Mouse (Mus musculus) gastrocnemius, adult 2 months (tissue): ENCODE measurements around the gene Rell1. TPM values are rescaled to one million over a fixed set of nuclear protein-coding genes. Genes with fewer than 3 reads are reported as not detected.

Source experiments
- DNase-seq: peaks from one replicate; pipeline ENCODE4 v3.0.0; 2022
- H3K27ac ChIP-seq: fragments of 200-600 bp; 2 replicates; pipeline ENCODE4 v1.8.1; 2022; ENCODE audit warnings: mild to moderate bottlenecking
- H3K4me3 ChIP-seq: fragments of 200-600 bp; 2 replicates; pipeline ENCODE4 v1.8.1; 2022; ENCODE audit warnings: mild to moderate bottlenecking, moderate library complexity
- CTCF ChIP-seq: fragments of 200-600 bp; IDR thresholded peaks from 2 replicates; pipeline ENCODE4 v1.8.1; 2022; ENCODE audit warnings: antibody characterized with exemption, mild to moderate bottlenecking, moderate library complexity
- intact Hi-C: fragments of 180-260 bp; cut with DNase I; formaldehyde crosslinking; loops from one replicate; pipeline ENCODE4 v1.15.1; 2025
- total RNA-seq, 2 experiments: library from RNA; stranded (reverse); gene quantifications; 2 replicates each; pipeline ENCODE4 v1.2.3; 2021

Rell1 gene
- total RNA-seq, 2 experiments from 2014 or later: 8.0 to 12.5 TPM

DNA sequence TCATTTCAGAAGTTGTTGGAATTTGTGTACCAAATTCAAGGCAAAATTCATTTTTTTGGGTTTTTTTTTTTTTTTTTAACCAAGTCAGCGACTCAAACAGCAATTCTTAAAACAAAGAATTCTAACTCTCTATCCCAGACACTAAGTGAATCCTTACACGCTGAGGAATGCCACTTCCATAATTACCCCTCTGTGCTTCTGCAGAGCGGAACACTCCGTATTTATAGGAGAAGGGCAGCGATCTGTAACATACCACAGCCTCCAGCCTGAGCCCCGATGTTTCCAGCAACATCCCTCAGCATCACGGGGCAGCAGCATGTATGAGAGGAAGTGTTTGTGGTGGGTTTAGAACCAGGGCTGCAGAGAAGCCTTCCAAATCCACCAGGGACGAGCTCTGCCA, 21.2 kb downstream of the Rell1 start:
- no peak for TF ChIP-seq CTCF
- no peak for DNase-seq
- Histone ChIP-seq H3K27ac (no peak overlapping the region), H3K4me3 (no peak overlapping the region)
- intact Hi-C loops: no loop called here

DNA sequence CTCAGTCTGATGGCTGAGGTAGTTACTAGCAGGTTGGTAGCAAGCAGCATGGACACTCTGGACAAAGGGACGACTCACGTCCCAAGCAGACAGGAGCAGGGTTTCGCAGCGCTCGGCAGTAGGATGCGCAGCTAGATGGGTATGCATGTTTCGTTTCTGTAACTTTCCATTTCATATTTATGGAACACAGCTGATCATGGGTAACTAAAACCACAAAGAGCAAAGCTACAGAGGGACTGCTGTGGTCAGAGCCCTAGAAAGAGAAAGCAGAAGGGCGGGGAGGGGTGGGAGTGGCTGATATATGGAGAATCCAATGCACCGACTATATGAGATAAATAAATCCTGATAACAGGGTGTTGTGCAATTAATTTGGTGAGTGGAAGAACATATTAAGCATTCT, 25.4 kb downstream of the Rell1 start:
- Histone ChIP-seq H3K27ac (no peak overlapping the region), H3K4me3 (no peak overlapping the region)
- no peak for TF ChIP-seq CTCF
- intact Hi-C loops: no loop called here
- no peak for DNase-seq

DNA sequence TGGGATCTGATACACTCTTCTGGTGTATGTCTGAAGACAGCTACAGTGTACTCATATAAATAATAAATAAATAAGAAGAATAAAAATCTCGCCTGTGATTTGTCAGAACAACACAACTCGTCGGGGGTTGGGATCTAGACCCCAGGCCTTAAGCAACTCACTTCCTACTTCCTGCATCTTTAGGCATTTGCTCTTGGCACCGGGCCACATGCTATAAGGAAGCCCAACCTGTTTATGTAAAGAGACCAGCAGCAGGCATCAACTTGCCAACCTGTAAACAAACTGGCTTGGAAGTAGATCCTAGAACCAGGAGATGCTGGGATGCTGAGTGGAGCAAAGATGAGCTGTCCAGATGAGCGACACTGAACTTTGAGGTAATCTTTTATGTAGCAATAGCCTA, 26.8 kb downstream of the Rell1 start:
- no peak for DNase-seq
- no peak overlapping the region for H3K4me3 ChIP-seq
- H3K27ac ChIP-seq: no peak overlapping the region
- intact Hi-C loops: no loop called here
- no peak for TF ChIP-seq CTCF

DNA sequence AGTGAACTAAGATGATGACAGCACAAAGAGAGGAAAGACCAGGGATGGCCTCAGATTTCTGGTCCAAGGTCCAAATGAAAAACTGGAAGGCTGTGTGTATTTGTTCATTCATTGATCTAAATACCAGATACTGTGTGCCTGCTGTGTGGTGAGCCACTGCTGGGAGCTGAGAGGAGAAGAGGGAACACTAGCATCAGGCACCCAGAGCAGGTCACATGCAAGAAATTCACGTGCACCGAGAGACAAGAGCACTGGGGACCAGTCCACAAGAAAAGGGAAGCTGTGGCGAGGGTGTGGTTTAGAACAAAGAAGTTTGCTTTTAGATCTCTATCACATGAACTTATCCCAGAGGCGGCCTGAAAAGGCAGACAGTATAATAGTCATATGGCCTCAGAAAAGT, 30.1 kb downstream of the Rell1 start:
- no peak overlapping the region for H3K27ac ChIP-seq
- H3K4me3 ChIP-seq: no peak overlapping the region
- TF ChIP-seq CTCF: no peak
- intact Hi-C loops: no loop called here
- no peak for DNase-seq

DNA sequence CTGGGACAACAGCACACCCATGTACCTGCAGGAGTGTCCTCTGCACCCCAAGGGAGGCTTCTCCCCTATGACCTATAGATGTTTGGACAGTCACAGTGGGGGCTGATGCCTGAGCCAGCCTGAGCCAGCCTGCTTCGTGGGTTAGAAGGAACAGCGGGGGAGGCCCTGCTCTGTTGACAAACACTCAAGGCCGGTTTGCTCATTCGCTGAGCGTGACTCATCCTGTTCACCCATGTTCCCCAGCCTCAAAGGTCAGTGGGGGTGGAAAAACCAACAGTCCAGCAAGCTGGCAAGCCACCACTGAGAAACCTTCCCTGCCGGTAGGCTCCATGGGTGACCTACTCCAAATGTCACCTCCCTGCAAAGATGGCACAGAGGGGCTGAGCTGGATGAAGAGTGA, 32.0 kb downstream of the Rell1 start:
- peak; percentile 50 for DNase-seq
- peak overlapping the region; percentile 64 for H3K27ac ChIP-seq
- TF ChIP-seq CTCF: no peak
- no peak overlapping the region for H3K4me3 ChIP-seq
- intact Hi-C loops: no loop called here

DNA sequence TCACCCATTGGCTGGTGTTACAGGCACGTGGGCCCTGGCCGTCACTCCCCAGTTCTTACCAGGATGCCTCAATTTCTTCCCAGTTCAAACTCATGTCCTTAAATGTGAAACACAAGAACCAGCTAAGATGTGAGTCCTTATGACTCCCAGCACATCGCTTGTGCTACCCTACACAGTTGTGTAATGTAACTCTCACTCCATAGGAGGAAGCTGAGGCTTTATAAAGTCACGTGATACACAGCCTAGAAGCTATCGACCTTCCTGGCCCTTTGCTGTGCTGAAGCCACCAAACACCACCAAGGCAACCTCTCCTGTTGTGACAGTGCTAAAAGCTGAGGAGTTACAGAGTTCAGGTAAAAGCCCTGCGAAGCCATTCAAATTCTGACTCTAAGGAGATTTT, 33.1 kb downstream of the Rell1 start:
- TF ChIP-seq CTCF: no peak
- no peak overlapping the region for H3K27ac ChIP-seq
- intact Hi-C loops: no loop called here
- no peak for DNase-seq
- no peak overlapping the region for H3K4me3 ChIP-seq

DNA sequence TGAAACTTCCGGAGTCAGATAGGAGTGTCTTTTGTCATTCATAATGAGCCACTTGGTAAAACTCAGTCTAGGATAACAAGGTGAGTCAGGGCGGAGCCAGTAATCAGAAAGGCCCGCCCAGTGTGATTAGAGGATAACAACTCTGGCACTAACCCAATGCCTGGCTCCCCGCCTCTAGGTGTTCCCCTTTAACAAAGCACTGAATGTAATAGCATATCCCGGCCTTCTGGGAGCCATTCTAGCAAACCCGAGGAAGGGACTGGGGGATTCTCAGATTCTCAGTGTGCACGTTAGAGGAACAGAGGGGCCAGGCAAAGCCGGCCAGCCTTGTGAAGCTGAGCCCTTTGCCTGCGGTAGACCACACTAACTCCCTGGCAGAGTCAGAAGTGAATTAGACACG, 35.9 kb downstream of the Rell1 start:
- no peak overlapping the region for H3K4me3 ChIP-seq
- TF ChIP-seq CTCF: no peak
- DNase-seq: no peak
- intact Hi-C loops: no loop called here
- no peak overlapping the region for H3K27ac ChIP-seq

DNA sequence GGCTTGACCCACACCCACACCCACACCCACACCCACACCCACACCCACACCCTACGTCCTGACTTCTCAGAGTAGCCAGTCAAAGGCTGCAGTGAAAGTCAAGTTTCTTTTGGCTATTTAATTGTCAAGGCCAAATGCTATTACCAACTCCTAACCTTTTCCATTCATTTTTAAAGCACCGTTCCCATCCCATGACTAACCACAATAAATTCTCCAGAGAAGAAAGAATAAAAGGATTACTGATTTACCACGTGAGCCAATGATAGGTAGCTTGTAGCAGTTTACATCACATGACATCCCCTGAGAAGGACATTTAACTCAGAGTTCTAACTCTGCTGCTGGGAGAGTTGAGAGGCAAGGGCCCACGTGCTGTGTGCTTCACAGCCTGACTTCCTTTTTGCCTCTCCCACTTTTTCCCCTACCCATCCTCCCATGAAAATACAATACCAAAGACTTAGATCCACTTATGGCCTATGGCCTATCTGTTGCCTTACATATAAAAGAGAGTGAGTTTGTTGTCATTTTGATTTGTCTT, 37.8 kb downstream of the Rell1 start:
- DNase-seq: no peak
- H3K4me3 ChIP-seq: no peak overlapping the region
- TF ChIP-seq CTCF: no peak
- H3K27ac ChIP-seq: no peak overlapping the region
- intact Hi-C loops: no loop called here

DNA sequence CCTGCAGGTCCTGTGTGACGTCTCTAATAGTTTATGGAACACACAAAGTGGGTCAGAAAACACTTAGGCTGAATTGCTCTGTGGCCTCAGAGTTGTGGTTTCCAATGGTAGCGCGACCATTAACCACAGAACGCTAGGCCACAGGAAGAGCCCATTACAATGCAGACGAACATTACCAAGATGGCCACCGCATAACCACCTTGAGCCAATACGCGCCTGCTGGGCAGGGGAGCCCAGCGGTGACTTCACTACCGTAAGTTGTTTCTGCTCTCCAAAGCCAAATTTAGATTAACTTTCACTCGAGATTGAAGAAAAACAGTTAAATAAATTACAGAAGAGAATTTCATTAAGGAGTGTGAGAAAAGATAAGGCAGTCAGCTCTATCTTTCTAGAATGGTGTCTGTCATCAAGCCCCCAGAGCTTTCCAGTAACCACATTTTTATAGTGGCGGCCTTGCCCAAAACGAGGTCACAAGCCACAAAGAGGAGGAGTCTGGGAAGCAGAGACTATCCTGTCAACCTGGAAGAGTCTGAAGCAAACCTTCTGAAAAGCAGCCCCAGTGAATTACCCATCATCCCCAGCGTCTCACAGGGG, 43.6 kb downstream of the Rell1 start:
- no peak for DNase-seq
- Histone ChIP-seq H3K27ac (no peak overlapping the region), H3K4me3 (no peak overlapping the region)
- intact Hi-C loops: no loop called here
- no peak for TF ChIP-seq CTCF

DNA sequence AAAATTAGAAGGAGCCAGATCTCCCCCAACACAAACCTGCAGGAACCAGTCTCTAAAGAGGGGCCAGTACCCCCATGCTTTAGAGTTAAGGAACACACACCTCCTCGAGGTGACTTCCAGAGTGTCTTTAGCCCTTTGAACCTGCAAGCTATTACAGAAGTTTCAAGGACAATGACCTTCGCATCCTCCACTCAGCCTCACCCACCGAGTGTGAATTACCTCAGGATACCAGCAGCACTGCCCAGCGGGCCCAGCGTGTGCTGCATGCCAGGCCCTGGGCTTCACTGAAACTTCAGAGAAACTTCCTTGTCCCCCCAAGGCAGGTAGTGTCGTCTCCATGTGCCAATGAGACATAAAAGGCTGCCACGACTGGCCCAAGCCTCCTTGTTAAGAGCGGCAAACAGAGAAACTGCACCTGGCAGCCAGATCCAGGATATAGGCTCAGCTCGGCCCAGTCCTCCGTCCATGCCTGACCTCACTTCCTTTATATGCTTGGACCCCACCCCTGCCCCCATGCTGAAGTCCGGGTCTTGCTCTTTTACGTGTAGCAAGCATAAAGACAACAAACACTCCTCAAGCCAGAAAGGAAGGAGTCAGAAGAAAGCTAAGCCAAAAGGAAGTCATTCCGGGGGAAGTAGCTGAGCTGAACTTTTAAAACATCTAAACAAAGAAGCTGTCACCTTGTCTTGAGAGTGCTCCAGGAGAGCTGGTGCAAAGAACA, 45.2 kb downstream of the Rell1 start:
- Histone ChIP-seq H3K27ac (peak overlapping the region; percentile 31; the same call in 1 of the 2 replicates), H3K4me3 (peak overlapping the region; percentile 21; the same call in 1 of the 2 replicates)
- no peak for DNase-seq
- TF ChIP-seq CTCF: no peak
- intact Hi-C loops: loop anchor here (5.0 kb wide), 1 partner anchor 44 kb away; the partner anchor contains the start of gene Rell1

DNA sequence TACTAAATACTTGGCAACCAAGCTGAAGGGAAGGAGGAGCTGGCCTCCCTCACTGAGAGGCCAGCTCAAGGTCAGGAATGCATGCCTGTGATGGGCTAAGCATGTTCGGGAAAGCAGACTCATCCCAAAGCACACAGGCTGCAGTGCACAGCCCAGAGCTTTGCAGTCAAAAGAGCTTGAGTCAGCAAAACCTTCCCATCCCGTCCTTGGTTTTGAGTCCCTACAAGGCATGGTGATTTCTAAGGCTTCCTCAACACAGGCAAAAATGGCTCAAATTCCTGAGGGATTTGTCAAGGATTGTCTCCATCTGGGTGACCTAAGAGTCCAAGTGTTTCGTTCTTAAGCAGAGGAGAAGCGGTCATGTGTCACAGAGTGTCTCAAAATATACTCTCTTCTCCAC, 50.5 kb downstream of the Rell1 start:
- TF ChIP-seq CTCF: no peak
- intact Hi-C loops: no loop called here
- H3K27ac ChIP-seq: no peak overlapping the region
- no peak for DNase-seq
- no peak overlapping the region for H3K4me3 ChIP-seq

DNA sequence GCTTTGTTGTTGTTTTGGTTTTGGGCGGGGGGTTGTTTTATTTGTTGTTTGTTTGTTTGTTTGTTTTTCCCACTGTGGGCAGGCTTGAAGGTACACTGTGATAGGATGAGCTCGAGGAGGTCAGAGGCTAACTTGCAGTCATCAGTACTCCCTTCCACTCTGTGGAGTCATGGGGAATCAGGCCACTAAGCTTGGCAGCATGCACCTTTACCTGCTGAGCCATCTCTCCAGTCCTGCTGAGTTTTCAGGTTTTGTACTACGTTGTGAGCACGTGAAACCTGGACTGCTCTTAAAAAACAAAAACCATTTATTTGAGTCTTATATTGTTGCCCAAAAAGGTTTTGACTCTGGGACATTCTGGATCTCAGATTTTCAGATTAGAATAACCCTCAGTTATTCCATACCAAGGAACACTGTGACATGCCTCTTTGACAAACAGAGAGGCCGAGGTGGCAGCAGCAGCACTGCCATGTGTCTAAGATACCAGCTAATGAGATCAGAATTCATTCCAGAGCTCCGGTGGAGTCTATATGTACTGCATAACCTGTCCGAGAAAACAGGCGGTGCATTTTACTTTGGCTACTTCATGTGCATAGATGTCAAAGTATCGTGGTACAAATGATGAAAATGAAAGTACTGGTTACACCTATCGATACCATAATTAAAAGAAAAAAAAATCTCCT, 52.1 kb downstream of the Rell1 start:
- no peak for DNase-seq
- Histone ChIP-seq H3K27ac (no peak overlapping the region), H3K4me3 (no peak overlapping the region)
- intact Hi-C loops: no loop called here
- no peak for TF ChIP-seq CTCF

DNA sequence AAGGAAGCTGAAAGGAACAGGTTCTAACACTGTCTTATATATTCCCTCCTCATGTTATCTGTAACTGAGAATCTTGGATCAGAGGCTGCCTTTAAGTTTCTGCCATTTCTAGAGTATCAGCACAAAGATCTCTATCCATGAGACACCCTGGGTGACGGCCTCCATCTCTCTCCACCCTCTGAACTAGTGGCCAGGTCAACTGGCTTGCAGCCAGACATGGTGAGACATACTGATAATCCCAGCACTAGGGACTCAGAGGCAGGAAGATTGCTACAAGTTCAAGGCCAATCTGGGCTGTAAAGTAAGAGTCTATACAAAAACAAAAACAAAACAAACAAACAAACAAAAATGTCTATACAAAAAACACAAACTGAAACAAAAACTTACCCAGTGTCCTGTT, 53.8 kb downstream of the Rell1 start:
- intact Hi-C loops: no loop called here
- Histone ChIP-seq H3K27ac (no peak overlapping the region), H3K4me3 (no peak overlapping the region)
- TF ChIP-seq CTCF: no peak
- DNase-seq: no peak
